Mouse (Mus musculus) heart, embryonic 15.5 days (tissue): ENCODE measurements at regions not wholly inside any gene's neighbourhood (a gene's known extent, or its start where the extent isn't known, plus 50 kb on each side); places are given as distances from the start of the nearest gene placed in this dataset.

Experiments used
- ATAC-seq: fragments of 200-750 bp; cut with Nextera tagmentation; replicated peaks from 2 replicates; pipeline ENCODE4 v1.8.0; 2017; ENCODE audit warnings: low read depth, moderate TSS enrichment; ENCODE audit not compliant: insufficient number of reproducible peaks, insufficient read depth, low FRiP score
- H3K27ac ChIP-seq: fragments of 300-500 bp; sonication (generic); 2 replicates; pipeline ENCODE4 v1.5.1; 2015; ENCODE audit warnings: mild to moderate bottlenecking, inconsistent platforms
- H3K27me3 ChIP-seq: fragments of 300-500 bp; sonication (generic); 2 replicates; pipeline ENCODE4 v1.6.1; 2015; ENCODE audit warnings: inconsistent platforms
- H3K36me3 ChIP-seq: fragments of 300-500 bp; sonication (generic); 2 replicates; pipeline ENCODE4 v1.6.1; 2015; ENCODE audit warnings: mild to moderate bottlenecking, inconsistent platforms
- H3K4me1 ChIP-seq: fragments of 300-500 bp; sonication (generic); replicated peaks from 2 replicates; pipeline ENCODE4 v1.6.1; 2015; ENCODE audit warnings: inconsistent platforms
- H3K4me2 ChIP-seq: fragments of 300-500 bp; sonication (generic); 2 replicates; pipeline ENCODE4 v1.6.1; 2015; ENCODE audit warnings: inconsistent platforms, mild to moderate bottlenecking, moderate library complexity
- H3K4me3 ChIP-seq: fragments of 300-500 bp; sonication (generic); 2 replicates; pipeline ENCODE4 v1.5.1; 2015; ENCODE audit warnings: mild to moderate bottlenecking, inconsistent platforms
- H3K9ac ChIP-seq: fragments of 300-500 bp; sonication (generic); 2 replicates; pipeline ENCODE4 v1.6.1; 2015; ENCODE audit warnings: mild to moderate bottlenecking, inconsistent platforms
- H3K9me3 ChIP-seq: fragments of 300-500 bp; sonication (generic); replicated peaks from 2 replicates; pipeline ENCODE4 v1.6.1; 2016; ENCODE audit warnings: inconsistent platforms
- WGBS: fragments of 180-500 bp; shearing (Covaris S2); methylation state at CpG from one replicate; pipeline ENCODE4 v1.1.7; 2015; ENCODE audit warnings: mixed read lengths; 5-methylcytosine and 5-hydroxymethylcytosine counted together

GRCm38 (mm10) chr6:117032042-117032746, 136.1 kb upstream of the Cxcl12 start:
- 65% methylated on average over 8 of the region's 8 CpGs for WGBS
- no peak for ATAC-seq
- Histone ChIP-seq H3K36me3 (no peaks in the 10 kb centered on the region), H3K4me2 (no peak overlapping the region), H3K27ac (no peak overlapping the region), H3K4me1 (no peaks in the 10 kb centered on the region), H3K9ac (no peak overlapping the region), H3K4me3 (no peak overlapping the region), H3K27me3 (no peaks in the 10 kb centered on the region), H3K9me3 (no peaks in the 10 kb centered on the region)

GRCm38 (mm10) chr6:117043744-117044143, 124.6 kb upstream of the Cxcl12 start:
- H3K4me2 ChIP-seq, result no peak overlapping the region
- ATAC-seq, result no peak
- WGBS, result 66% methylated on average over 2 of the region's 2 CpGs
- no peak overlapping the region for H3K27ac ChIP-seq
- H3K4me1 ChIP-seq, result no peaks in the 10 kb centered on the region
- no peaks in the 10 kb centered on the region for H3K36me3 ChIP-seq
- H3K4me3 ChIP-seq, result no peak overlapping the region
- H3K9ac ChIP-seq, result no peak overlapping the region
- 0 out of 2 replicates have a peak, but pooled peaks cover 3% of the 10 kb centered on the region for H3K27me3 ChIP-seq
- H3K9me3 ChIP-seq, result no peaks in the 10 kb centered on the region

- Histone ChIP-seq H3K4me2 (no peak overlapping the region), H3K9me3 (no peaks in the 10 kb centered on the region), H3K9ac (no peak overlapping the region), H3K4me1 (no peaks in the 10 kb centered on the region), H3K4me3 (no peak overlapping the region), H3K36me3 (no peaks in the 10 kb centered on the region), H3K27me3 (peaks cover 8% of the 10 kb centered on the region; the same call in 1 of the 2 replicates), H3K27ac (no peak overlapping the region)
- 48% methylated on average over 14 of the region's 14 CpGs for WGBS
- no peak for ATAC-seq
These were observed 118.8 kb upstream of the Cxcl12 start for GRCm38 (mm10) chr6:117049459-117050010.

- Histone ChIP-seq H3K4me2 (no peak overlapping the region), H3K9ac (no peak overlapping the region)
- WGBS, result 69% methylated on average over 3 of the region's 3 CpGs
These were observed 107.6 kb upstream of the Cxcl12 start for GRCm38 (mm10) chr6:117060688-117061087.

GRCm38 (mm10) chr6:117067541-117068305, 100.6 kb upstream of the Cxcl12 start:
- ATAC-seq, result no peak
- no peaks in the 10 kb centered on the region for H3K36me3 ChIP-seq
- WGBS, result 58% methylated on average over 9 of the region's 9 CpGs

More at GRCm38 (mm10) chr6:117060688-117061087, 107.6 kb upstream of the Cxcl12 start:
- Histone ChIP-seq H3K27ac (no peak overlapping the region), H3K36me3 (no peaks in the 10 kb centered on the region), H3K27me3 (peaks cover 4% of the 10 kb centered on the region; the same call in 1 of the 2 replicates), H3K9me3 (no peaks in the 10 kb centered on the region), H3K4me3 (no peak overlapping the region), H3K4me1 (no peaks in the 10 kb centered on the region; the same call in 1 of the 2 replicates)
- ATAC-seq, result no peak

GRCm38 (mm10) chr6:117071311-117071710, 97.0 kb upstream of the Cxcl12 start:
- Histone ChIP-seq H3K36me3 (no peaks in the 10 kb centered on the region), H3K9ac (no peak overlapping the region), H3K4me3 (no peak overlapping the region), H3K9me3 (no peaks in the 10 kb centered on the region), H3K4me1 (no peaks in the 10 kb centered on the region), H3K27ac (no peak overlapping the region), H3K27me3 (peaks cover 8% of the 10 kb centered on the region; the same call in 1 of the 2 replicates), H3K4me2 (no peak overlapping the region)
- WGBS, result 51% methylated on average over 6 of the region's 6 CpGs
- no peak for ATAC-seq

More at GRCm38 (mm10) chr6:117067541-117068305, 100.6 kb upstream of the Cxcl12 start:
- Histone ChIP-seq H3K4me1 (no peaks in the 10 kb centered on the region), H3K27ac (no peak overlapping the region), H3K4me2 (no peak overlapping the region), H3K4me3 (no peak overlapping the region), H3K9ac (no peak overlapping the region), H3K9me3 (no peaks in the 10 kb centered on the region), H3K27me3 (peaks cover 8% of the 10 kb centered on the region)

DNA sequence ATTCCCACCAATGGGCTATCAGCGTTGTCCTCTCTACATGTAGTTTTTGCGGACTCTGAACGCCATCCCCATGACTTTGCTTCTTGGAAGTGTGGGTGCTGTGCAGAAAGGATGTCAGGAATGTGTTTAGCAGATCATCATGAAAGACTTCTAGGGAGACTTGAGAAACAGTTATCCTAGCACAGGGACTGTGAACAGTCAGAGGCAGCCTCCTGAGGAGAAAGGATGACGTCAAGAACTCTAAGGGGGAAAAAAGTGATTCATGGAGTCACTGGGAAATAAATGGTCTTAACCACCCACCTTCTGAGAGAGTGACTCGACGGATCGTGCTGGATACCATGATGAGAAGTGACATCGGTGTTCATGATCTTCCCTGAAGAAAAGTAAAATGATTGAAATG, 96.5 kb upstream of the Cxcl12 start:
- Histone ChIP-seq H3K4me2 (no peak overlapping the region), H3K36me3 (no peaks in the 10 kb centered on the region), H3K4me3 (no peak overlapping the region), H3K27me3 (peaks cover 8% of the 10 kb centered on the region; the same call in 1 of the 2 replicates), H3K4me1 (no peaks in the 10 kb centered on the region), H3K27ac (no peak overlapping the region), H3K9ac (no peak overlapping the region), H3K9me3 (no peaks in the 10 kb centered on the region)
- no peak for ATAC-seq
- 52% methylated on average over 8 of the region's 8 CpGs for WGBS

- Histone ChIP-seq H3K27me3 (peaks cover 9% of the 10 kb centered on the region), H3K27ac (no peak overlapping the region), H3K4me1 (no peaks in the 10 kb centered on the region), H3K36me3 (no peaks in the 10 kb centered on the region), H3K9ac (no peak overlapping the region), H3K9me3 (no peaks in the 10 kb centered on the region), H3K4me3 (no peak overlapping the region), H3K4me2 (no peak overlapping the region)
- no peak for ATAC-seq
- WGBS, result 65% methylated on average over 5 of the region's 5 CpGs
These were observed 88.8 kb upstream of the Cxcl12 start for GRCm38 (mm10) chr6:117079500-117079899.

GRCm38 (mm10) chr6:117080973-117081372, 87.4 kb upstream of the Cxcl12 start:
- Histone ChIP-seq H3K27me3 (peaks cover 9% of the 10 kb centered on the region), H3K9ac (no peak overlapping the region), H3K27ac (no peak overlapping the region), H3K4me3 (no peak overlapping the region), H3K36me3 (no peaks in the 10 kb centered on the region), H3K4me2 (no peak overlapping the region), H3K4me1 (no peaks in the 10 kb centered on the region), H3K9me3 (no peaks in the 10 kb centered on the region)
- no peak for ATAC-seq
- WGBS, result 40% methylated on average over 13 of the region's 13 CpGs

DNA sequence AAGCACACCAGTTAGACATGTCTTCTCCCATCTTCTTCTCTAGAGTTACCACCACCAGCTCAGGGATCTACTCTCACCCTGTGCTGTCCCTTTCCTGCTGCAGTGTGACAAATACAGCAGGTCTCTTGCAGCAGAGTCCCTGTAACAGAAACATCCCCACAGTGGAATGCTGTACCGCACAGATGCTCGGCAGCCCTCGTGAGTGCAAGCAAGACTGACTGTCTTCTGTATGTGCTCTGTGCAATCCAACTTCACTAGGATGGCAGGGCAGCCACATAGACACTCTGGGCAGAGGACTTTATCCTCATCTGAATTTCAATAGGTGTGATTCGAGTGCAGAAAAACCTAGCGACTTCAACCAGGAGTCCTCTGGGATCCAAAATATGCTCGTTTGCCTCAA, 84.1 kb upstream of the Cxcl12 start:
- H3K4me2 ChIP-seq, result no peak overlapping the region
- H3K27me3 ChIP-seq, result peaks cover 9% of the 10 kb centered on the region
- H3K36me3 ChIP-seq, result no peaks in the 10 kb centered on the region
- ATAC-seq, result no peak
- H3K4me3 ChIP-seq, result no peak overlapping the region
- H3K27ac ChIP-seq, result no peak overlapping the region
- WGBS, result 45% methylated on average over 6 of the region's 6 CpGs
- H3K4me1 ChIP-seq, result no peaks in the 10 kb centered on the region
- H3K9ac ChIP-seq, result no peak overlapping the region
- H3K9me3 ChIP-seq, result no peaks in the 10 kb centered on the region

- H3K4me2 ChIP-seq, result no peak overlapping the region
- no peak overlapping the region for H3K27ac ChIP-seq
- no peak overlapping the region for H3K9ac ChIP-seq
- H3K4me3 ChIP-seq, result no peak overlapping the region
- no peaks in the 10 kb centered on the region for H3K4me1 ChIP-seq
- 48% methylated on average over 13 of the region's 13 CpGs for WGBS
- H3K36me3 ChIP-seq, result no peaks in the 10 kb centered on the region
- no peaks in the 10 kb centered on the region for H3K9me3 ChIP-seq
- peaks cover 9% of the 10 kb centered on the region for H3K27me3 ChIP-seq
- ATAC-seq, result no peak
These were observed 83.4 kb upstream of the Cxcl12 start for GRCm38 (mm10) chr6:117084833-117085500.
